Mouse (Mus musculus): Measurements from ENCODE around the gene Rpl13. TPM values are rescaled to one million over a fixed set of nuclear protein-coding genes. Genes with fewer than 3 reads are reported as not detected.
A peak's percentile ranks its signal among the peaks of the same experiment; 100 is the strongest.

Rpl13 gene
- total and polyA plus RNA-seq, 3 experiments: 904 to 4,220 (median 3,523) TPM

DNA sequence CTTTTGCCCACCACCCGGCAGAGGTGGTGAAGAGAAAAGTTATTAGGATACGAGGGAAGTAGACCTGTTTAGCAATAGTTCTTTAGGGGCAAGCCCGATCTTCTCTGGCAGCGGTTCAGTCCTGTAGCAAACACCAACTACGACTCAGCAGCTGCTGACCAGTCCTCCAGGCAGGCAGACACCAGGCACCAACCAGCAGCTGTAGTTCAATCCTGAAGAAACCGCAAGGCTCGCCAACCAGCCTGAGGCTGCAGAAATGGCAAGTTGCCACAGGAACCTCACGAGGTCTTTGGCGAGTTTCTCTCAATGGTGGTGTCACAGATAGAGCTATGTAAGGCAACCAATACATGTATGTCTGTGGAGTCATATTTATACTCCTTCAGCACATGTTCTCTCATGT lies 10.7 kb downstream of the Rpl13 start:
- no peak for DNase-seq (ENCODE audit: low spot score)
- no peak for TF ChIP-seq TAL1 (conservative IDR thresholded peaks at IDR 0.05; ENCODE audit: low read depth, low read length)
- no peak for TF ChIP-seq CTCF (IDR thresholded peaks at IDR 0.05; ENCODE audit: low read depth, low read length)
- no peak for TF ChIP-seq POLR2AphosphoS5 (IDR thresholded peaks at IDR 0.05; ENCODE audit: insufficient replicate concordance, low read depth, low read length)
- TF ChIP-seq GATA2 (IDR thresholded peaks at IDR 0.05; ENCODE audit: borderline replicate concordance, low read depth, low read length): no peak
- TF ChIP-seq GATA1 (IDR thresholded peaks at IDR 0.05; ENCODE audit: borderline replicate concordance, low read length): no peak
- Histone ChIP-seq H3K4me1 (ENCODE audit: insufficient read depth, low read depth, low read length) (peaks cover 70% of the 10 kb centered on the region), H3K27me3 (ENCODE audit: insufficient read depth, low read length) (peaks cover 5% of the 10 kb centered on the region; the same call in 1 of the 2 replicates), H3K9me3 (replicated peaks) (no peaks in the 10 kb centered on the region), H3K36me3 (replicated peaks) (no peaks in the 10 kb centered on the region), H3K4me3 (ENCODE audit: low read depth, low read length) (peak overlapping the region; percentile 3; the same call in 1 of the 2 replicates)
- ATAC-seq (ENCODE audit: extremely low read depth, insufficient number of reproducible peaks, low FRiP score, poor library complexity, severe bottlenecking): no peak

DNA sequence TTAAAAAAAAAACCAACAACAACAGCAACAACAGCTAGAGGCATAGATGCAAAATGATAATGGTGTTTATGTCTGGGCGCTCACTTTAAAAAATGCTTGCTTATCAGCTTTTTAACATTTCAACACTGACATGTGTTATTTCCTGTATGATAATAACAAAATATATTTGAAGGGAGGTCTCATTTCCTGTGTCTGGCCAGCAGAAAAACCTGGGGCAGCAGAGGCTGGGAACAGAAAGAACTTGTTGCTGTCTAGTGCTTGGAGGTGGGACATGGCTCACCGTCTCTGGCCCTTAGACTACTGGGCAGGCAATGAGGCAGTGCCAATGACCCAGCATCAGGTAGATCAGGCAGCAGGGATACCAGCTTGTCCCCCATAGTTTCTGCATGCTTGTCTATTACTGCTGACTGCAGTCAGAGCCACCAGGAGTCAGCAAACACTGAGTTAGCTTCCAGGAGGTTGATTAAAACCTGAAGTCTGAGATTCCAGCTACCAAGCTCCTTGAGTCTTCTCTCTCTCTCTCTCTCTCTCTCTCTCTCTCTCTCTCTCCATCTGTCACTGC lies 11.8 kb downstream of the Rpl13 start:
- TF ChIP-seq GATA1 (IDR thresholded peaks at IDR 0.05; ENCODE audit: borderline replicate concordance, low read length) (no peak), CTCF (IDR thresholded peaks at IDR 0.05; ENCODE audit: low read depth, low read length) (no peak), POLR2AphosphoS5 (IDR thresholded peaks at IDR 0.05; ENCODE audit: insufficient replicate concordance, low read depth, low read length) (no peak), TAL1 (conservative IDR thresholded peaks at IDR 0.05; ENCODE audit: low read depth, low read length) (no peak), GATA2 (IDR thresholded peaks at IDR 0.05; ENCODE audit: borderline replicate concordance, low read depth, low read length) (no peak)
- DNase-seq (ENCODE audit: low spot score) (peak; percentile 33), ATAC-seq (ENCODE audit: extremely low read depth, insufficient number of reproducible peaks, low FRiP score, poor library complexity, severe bottlenecking) (peak; percentile 5; the same call in 1 of the 2 replicates)
- Histone ChIP-seq H3K9me3 (replicated peaks) (no peaks in the 10 kb centered on the region), H3K27me3 (ENCODE audit: insufficient read depth, low read length) (peaks cover 7% of the 10 kb centered on the region), H3K36me3 (replicated peaks) (peaks cover 2% of the 10 kb centered on the region), H3K4me1 (ENCODE audit: insufficient read depth, low read depth, low read length) (peaks cover 81% of the 10 kb centered on the region), H3K4me3 (ENCODE audit: low read depth, low read length) (peak overlapping the region; percentile 55; the same call in 1 of the 2 replicates)

DNA sequence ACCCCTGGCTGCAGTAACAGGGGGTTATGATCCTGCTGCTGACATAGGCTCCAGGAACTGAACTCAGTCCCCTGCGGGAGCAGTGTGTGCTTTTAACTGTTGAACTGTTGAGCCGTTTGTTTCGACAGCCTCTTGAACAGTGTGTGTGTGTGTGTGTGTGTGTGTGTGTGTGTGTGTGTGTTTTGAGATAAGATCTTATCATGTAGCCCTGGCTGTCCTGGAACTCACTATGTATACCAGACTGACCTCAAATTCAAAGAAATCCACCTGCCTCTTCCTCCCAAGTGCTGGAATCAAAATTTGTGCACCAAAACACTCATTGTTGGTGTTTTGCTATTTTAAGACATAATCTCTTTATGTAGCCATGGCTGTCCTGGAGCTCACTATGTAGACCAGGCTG lies 12.5 kb downstream of the Rpl13 start:
- DNase-seq (ENCODE audit: low spot score) (no peak), ATAC-seq (ENCODE audit: extremely low read depth, insufficient number of reproducible peaks, low FRiP score, poor library complexity, severe bottlenecking) (0 out of 2 replicates have a peak, but pooled peaks have one; percentile 11)
- Histone ChIP-seq H3K4me3 (ENCODE audit: low read depth, low read length) (peak overlapping the region; percentile 42; the same call in 1 of the 2 replicates), H3K36me3 (replicated peaks) (peaks cover 9% of the 10 kb centered on the region), H3K9me3 (replicated peaks) (no peaks in the 10 kb centered on the region), H3K4me1 (ENCODE audit: insufficient read depth, low read depth, low read length) (peaks cover 87% of the 10 kb centered on the region), H3K27me3 (ENCODE audit: insufficient read depth, low read length) (peaks cover 8% of the 10 kb centered on the region)
- TF ChIP-seq GATA2 (IDR thresholded peaks at IDR 0.05; ENCODE audit: borderline replicate concordance, low read depth, low read length) (no peak), POLR2AphosphoS5 (IDR thresholded peaks at IDR 0.05; ENCODE audit: insufficient replicate concordance, low read depth, low read length) (no peak), GATA1 (IDR thresholded peaks at IDR 0.05; ENCODE audit: borderline replicate concordance, low read length) (no peak), CTCF (IDR thresholded peaks at IDR 0.05; ENCODE audit: low read depth, low read length) (no peak), TAL1 (conservative IDR thresholded peaks at IDR 0.05; ENCODE audit: low read depth, low read length) (no peak; the same call in 1 of the 2 replicates)

DNA sequence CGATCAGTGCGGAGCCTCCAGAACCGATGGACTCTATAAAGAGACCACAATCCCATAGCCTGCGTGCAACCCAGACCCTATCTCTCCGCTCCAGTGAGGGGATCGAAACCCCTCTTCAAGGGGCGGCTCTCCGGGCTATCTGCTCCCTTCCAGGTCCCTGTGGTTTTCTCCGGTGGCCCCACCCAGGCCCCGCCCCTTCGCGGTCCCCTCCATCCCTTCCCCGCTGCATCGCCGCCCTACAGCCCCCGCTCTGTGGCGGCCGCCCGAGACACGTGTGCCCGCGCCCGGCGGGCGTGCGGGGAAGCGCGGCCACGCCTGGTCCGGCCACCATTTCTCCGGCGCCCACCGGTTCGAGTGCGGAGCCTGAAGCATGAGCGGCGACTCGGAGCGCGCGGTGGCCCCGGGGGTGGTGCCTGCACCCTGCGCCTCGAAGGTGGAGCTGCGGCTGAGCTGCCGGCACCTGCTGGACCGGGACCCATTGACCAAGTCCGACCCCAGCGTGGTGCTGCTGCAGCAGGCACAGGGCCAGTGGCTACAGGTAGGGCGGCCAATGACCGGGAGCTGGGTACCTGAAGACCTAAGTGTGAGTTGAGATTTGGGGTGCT lies 15.1 kb downstream of the Rpl13 start, which contains the start of gene Cpne7:
Cpne7 (plus strand) TSS at position 248 of the 605 bp plus-strand sequence.
- H3K36me3 ChIP-seq (replicated peaks): peaks cover 22% of the 10 kb centered on the region
- H3K27me3 ChIP-seq (ENCODE audit: insufficient read depth, low read length): peaks cover 8% of the 10 kb centered on the region
- DNase-seq (ENCODE audit: low spot score): peak; percentile 79
- H3K9me3 ChIP-seq (replicated peaks): no peaks in the 10 kb centered on the region
- no peak for TF ChIP-seq CTCF (IDR thresholded peaks at IDR 0.05; ENCODE audit: low read depth, low read length)
- TF ChIP-seq POLR2AphosphoS5 (IDR thresholded peaks at IDR 0.05; ENCODE audit: insufficient replicate concordance, low read depth, low read length): no peak
- no peak; the same call in 1 of the 2 replicates for TF ChIP-seq TAL1 (conservative IDR thresholded peaks at IDR 0.05; ENCODE audit: low read depth, low read length)
- no peak for TF ChIP-seq GATA2 (IDR thresholded peaks at IDR 0.05; ENCODE audit: borderline replicate concordance, low read depth, low read length)
- no peak for TF ChIP-seq GATA1 (IDR thresholded peaks at IDR 0.05; ENCODE audit: borderline replicate concordance, low read length)
- ATAC-seq (ENCODE audit: extremely low read depth, insufficient number of reproducible peaks, low FRiP score, poor library complexity, severe bottlenecking): peak; percentile 31; the same call in 1 of the 2 replicates
- peak within 1 kb of the TSS; percentile 79 for H3K4me3 ChIP-seq (ENCODE audit: low read depth, low read length)
- H3K4me1 ChIP-seq (ENCODE audit: insufficient read depth, low read depth, low read length): peaks cover 71% of the 10 kb centered on the region

DNA sequence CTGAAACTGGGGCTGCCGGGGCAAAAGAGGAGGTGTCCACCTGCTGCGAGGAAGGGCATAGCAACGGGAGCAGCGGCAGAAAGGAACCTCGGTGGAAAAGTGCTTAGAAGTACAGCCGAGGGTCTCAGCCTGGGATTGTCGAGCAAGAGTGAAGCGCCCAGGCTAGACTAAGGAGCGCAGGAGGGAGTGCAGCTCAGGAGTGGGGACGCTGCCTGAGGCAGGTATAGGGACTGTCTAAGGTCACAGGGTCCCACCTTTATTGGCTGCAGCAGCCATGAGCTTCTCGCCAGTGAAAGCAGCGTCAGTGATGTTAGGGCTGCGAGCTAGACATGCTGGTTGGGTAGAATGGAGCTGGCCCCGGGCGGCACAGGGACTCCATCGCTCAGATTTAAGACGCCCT lies 15.6 kb downstream of the Rpl13 start:
- H3K4me3 ChIP-seq (ENCODE audit: low read depth, low read length): peak overlapping the region; percentile 79
- peaks cover 69% of the 10 kb centered on the region for H3K4me1 ChIP-seq (ENCODE audit: insufficient read depth, low read depth, low read length)
- H3K9me3 ChIP-seq (replicated peaks): no peaks in the 10 kb centered on the region
- DNase-seq (ENCODE audit: low spot score) (no peak), ATAC-seq (ENCODE audit: extremely low read depth, insufficient number of reproducible peaks, low FRiP score, poor library complexity, severe bottlenecking) (no peak)
- peaks cover 8% of the 10 kb centered on the region for H3K27me3 ChIP-seq (ENCODE audit: insufficient read depth, low read length)
- no peak for TF ChIP-seq POLR2AphosphoS5 (IDR thresholded peaks at IDR 0.05; ENCODE audit: insufficient replicate concordance, low read depth, low read length)
- no peak for TF ChIP-seq TAL1 (conservative IDR thresholded peaks at IDR 0.05; ENCODE audit: low read depth, low read length)
- TF ChIP-seq GATA1 (IDR thresholded peaks at IDR 0.05; ENCODE audit: borderline replicate concordance, low read length): no peak
- no peak for TF ChIP-seq GATA2 (IDR thresholded peaks at IDR 0.05; ENCODE audit: borderline replicate concordance, low read depth, low read length)
- no peak for TF ChIP-seq CTCF (IDR thresholded peaks at IDR 0.05; ENCODE audit: low read depth, low read length)
- H3K36me3 ChIP-seq (replicated peaks): peaks cover 27% of the 10 kb centered on the region

DNA sequence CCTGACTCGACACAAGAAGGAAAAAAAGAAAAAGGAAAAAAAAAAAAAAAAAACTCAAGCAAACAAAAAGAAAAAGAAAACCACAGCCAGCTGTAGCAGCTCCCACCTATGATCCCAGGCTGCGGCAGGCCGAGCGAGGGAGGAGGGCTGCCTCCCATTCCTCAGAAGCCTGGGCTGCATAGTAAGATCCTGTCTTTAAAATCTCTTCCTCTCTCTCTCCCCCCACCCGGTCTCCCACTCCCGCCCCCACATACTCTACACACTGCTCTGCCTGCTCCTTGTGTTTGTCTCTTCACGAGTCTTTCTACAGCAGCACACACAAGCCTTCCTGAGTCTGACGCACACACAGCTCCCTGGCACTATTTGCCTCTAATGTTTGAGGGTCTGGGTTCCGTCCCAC lies 19.9 kb downstream of the Rpl13 start:
- peaks cover 8% of the 10 kb centered on the region for H3K27me3 ChIP-seq (ENCODE audit: insufficient read depth, low read length)
- no peak for DNase-seq (ENCODE audit: low spot score)
- TF ChIP-seq TAL1 (conservative IDR thresholded peaks at IDR 0.05; ENCODE audit: low read depth, low read length) (no peak), CTCF (IDR thresholded peaks at IDR 0.05; ENCODE audit: low read depth, low read length) (no peak), GATA2 (IDR thresholded peaks at IDR 0.05; ENCODE audit: borderline replicate concordance, low read depth, low read length) (no peak), GATA1 (IDR thresholded peaks at IDR 0.05; ENCODE audit: borderline replicate concordance, low read length) (no peak), POLR2AphosphoS5 (IDR thresholded peaks at IDR 0.05; ENCODE audit: insufficient replicate concordance, low read depth, low read length) (no peak)

More for the DNA sequence above, 19.9 kb downstream of the Rpl13 start:
- H3K4me3 ChIP-seq (ENCODE audit: low read depth, low read length): no peak overlapping the region
- no peak for ATAC-seq (ENCODE audit: extremely low read depth, insufficient number of reproducible peaks, low FRiP score, poor library complexity, severe bottlenecking)
- peaks cover 56% of the 10 kb centered on the region for H3K4me1 ChIP-seq (ENCODE audit: insufficient read depth, low read depth, low read length)
- peaks cover 61% of the 10 kb centered on the region for H3K36me3 ChIP-seq (replicated peaks)
- H3K9me3 ChIP-seq (replicated peaks): no peaks in the 10 kb centered on the region

Data from G1E (cell line).